Mouse (Mus musculus): ENCODE measurements at regions not wholly inside any gene's neighbourhood (a gene's known extent, or its start where the extent isn't known, plus 50 kb on each side); places are given as distances from the start of the nearest gene placed in this dataset.
"Not testable (repeated sequence)": the region's sequence is repeated elsewhere in the genome, so short reads cannot be mapped to it uniquely, and the experiment has no call there.

- DNase-seq (ENCODE audit: low spot score in 2 of 2): no peak
These were observed 758.5 kb downstream of the Robo2 start for GRCm38 (mm10) chr16:73652976-73653690.

DNA sequence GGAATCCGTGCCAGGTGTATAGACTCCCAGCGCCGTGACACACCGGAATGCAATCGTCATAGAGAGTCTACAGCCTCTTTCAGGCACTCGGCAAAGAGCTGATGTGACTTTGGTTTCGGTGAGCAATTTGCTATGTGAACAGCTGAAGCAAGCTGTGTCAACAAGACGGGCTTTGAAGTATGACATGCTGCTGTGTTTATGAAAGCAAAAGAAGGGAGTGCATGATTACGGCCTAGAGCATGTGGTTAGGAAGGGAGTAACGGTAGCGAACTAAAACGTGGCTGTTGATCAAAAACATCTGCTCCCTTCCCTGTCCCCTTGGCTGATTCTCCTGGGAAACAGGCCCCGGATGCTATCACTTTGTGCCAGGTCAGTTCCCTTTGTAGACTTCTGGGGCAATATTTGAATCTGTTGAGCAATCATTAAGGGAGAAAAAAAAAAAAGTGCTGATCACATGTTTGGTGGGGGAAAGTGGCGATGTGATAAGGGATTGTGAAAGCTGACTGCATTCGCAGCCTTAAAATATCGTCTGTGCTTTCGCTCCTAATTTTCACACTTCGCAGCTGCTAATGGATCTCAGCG, 764.3 kb downstream of the Robo2 start:
- DNase-seq (ENCODE audit: low spot score in 2 of 2): peak in 1 of 2 experiments; percentile 3

DNA sequence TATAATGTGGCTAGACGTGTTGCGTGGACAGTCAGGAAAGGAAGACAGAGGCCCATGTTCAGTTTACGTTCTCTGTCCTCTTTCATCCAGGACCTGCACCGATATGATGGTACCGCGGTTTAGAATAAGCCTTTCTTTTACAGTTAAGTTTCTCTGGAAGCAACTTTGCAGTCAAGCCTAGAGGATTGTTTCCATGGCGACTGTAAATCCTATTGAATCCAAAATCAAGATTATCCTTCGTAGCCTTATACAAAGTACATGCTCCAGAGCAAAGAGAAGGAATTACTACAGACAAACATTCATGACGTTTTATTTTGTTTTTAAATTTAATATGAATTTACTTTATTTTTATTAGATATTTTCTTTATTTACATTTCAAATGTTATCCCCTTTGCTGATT, 798.6 kb downstream of the Robo2 start:
- no peak for DNase-seq (ENCODE audit: low spot score in 2 of 2)

DNA sequence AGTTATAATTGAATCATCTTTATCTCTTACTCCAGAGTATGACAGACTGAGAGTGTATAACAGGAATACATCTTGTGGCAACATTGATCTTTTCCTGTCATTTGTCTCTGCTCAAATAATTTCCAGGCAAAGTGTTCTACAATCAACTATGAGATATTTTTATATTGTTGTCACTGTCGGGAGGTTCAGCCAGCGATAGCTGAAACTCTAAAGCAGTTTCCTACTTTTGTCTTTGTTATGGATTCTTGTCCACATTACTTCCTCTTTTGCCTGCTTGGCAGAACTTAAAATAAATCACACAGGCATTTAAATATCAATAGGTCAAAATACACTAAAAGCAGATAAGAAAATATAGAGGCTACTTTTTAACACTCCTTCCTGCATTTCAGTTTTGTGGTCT, 820.2 kb downstream of the Robo2 start:
- no peak for DNase-seq (ENCODE audit: low spot score in 2 of 2)

DNA sequence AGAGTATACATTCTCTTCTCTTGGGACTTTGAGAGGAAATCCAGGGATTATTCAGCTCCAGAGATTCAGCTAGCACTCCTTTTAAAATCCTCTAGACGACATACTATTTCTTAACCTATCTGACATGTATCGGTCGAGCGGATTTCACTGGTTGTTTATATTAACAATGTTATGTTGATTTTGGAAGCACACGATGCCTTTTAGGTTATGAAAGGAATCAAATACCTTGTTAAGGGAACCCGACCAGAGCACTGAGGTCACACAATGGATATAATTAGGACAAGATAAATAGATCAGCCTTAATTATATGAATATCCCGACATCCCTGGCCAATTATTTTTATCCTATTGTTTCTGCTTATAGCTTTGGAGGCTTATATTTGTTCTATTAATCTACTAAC, 850.4 kb downstream of the Robo2 start:
- DNase-seq (ENCODE audit: low spot score in 2 of 2): no peak

DNA sequence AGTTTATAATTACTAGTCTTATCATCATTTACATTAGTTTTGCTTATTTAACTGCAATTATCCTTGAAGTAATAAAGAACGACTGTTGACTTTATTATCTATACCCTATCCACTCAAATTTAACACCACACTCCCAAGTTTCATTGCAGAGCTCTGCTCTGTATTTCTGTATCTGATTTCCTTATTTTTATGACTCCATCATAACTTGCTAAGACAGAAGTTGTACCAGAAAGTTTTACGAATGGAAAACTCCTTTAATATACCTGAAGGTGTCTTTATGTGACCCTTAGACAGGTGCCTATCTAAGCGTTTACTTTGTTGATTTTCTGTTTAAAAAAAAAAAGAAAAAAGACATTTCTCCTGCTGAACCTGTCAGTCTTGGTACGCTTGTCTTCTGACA, 854.7 kb downstream of the Robo2 start:
- DNase-seq (ENCODE audit: low spot score in 2 of 2): no peak

DNA sequence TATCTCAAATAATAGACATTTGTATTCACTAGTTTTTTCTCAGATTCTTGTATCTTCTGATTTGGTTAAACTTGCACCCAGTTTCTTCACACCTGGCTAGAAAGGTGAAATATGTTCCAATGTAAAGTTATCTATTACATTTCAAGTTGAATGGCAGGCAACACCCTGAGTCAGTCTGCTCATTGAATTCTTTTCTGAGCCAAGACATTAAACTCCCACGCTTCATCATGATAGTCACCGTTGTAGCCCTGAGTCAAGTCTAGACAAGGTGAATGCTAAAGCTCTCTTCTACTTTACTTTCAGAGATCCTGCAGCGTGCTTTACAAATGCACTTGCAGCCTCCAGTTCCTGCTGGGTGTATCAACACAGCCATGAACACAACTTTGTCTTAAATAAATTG, 868.0 kb downstream of the Robo2 start:
- no peak for DNase-seq (ENCODE audit: low spot score in 2 of 2)

DNA sequence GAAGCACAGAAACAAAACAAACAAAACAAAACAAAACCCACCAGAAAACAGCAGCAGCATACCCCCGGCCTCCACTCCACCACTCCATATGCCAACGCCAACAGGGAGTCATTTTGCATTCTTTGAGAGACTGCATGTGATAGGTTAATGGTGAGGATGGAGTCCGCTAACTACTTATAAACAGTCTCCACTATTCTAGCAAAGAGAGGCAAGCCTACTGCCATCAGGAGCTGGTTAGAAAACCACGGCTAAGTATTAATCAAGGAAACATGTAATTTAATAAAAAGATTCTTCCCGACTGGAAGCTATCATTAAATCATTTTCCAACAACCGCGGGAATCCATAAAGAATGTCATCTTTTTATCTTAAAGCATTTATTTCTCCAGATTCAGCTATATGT, 873.6 kb downstream of the Robo2 start:
- no peak for DNase-seq (ENCODE audit: low spot score in 2 of 2)

DNA sequence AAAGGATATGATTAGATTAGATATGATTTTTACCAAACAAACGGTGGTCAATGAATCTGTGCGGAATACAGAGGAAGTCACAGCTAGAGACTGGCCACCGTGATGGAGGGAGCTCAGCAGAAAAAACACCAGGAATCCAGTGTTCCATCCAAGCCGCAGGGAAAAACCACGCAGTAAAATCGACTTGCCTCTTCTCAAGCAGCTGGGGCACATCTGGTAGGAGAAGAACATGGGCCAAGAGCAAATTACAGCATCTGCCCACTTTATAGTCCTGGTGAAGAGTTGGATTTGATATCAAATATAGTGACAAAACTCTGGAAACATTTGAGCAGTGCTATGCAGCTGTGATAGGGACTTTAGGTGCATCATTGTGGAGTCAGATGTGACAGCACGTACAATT, 874.1 kb downstream of the Robo2 start:
- DNase-seq (ENCODE audit: low spot score in 2 of 2): no peak

DNA sequence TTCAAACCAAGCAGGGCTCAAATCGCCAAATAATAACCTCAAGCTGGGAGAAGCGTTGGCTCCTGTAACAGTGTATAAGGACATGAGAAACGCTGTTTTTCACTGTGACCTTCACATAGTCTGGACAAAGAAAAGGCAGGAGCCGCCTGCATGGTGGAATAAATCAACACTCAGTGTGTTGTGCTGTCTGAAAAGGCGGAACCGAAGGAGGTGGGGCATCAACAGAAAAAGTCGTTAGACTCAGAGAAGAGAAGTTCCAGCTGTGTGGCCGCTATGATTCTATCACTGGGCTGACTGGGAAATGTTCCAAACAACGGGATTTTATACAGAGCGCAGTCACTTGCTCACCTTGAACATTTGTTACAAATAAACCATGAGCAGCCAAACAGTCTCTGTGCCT, 881.4 kb downstream of the Robo2 start:
- DNase-seq (ENCODE audit: low spot score in 2 of 2): no peak

DNA sequence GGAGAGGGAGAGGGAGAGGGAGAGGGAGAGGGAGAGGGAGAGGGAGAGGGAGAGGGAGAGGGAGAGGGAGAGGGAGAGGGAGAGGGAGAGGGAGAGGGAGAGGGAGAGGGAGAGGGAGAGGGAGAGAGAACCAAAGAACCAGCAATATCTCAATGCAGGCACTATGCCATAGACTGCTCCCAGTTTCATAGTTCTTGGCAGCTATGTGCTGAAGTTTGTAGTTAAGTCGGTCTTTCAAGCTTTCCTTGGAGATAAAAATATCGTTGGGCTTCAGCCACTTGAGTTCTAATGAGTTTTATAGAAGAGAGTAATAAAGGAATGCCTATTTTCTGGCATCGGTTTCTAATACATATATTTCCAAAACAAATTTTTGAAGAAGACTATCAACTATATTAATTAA, 888.7 kb downstream of the Robo2 start:
- not testable (repeated sequence) for DNase-seq (ENCODE audit: low spot score in 2 of 2)

GRCm38 (mm10) chr16:73504759-73505158, 906.9 kb downstream of the Robo2 start:
- no peak for DNase-seq (ENCODE audit: low spot score in 2 of 2)

DNA sequence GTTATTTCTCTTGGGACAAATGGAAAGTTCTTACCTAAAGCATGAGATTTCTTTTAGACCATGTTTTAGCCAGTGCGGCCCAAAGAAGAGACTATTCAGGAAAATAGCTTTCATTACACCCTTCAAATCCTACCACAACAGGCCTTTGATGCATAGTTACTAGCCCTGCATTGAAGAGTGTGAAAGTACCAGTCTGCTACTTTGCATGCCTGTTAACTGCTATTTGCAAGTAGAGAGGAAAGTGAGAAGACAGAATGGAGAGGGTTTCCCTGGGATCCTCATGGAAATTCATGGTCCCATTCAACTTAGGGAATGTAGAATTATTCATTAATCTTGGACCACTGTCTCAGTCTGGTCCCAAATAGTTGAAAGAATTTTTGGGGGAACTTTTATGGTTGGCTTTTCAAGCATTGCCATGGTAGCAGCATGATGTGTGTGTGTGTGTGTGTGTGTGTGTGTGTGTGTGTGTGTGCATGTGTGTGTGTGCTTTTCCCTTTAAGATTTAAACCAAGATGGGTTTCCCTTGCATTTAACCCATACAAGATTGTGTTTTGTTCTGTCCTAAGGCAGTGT, 912.9 kb downstream of the Robo2 start:
- DNase-seq (ENCODE audit: low spot score in 2 of 2): no peak

DNA sequence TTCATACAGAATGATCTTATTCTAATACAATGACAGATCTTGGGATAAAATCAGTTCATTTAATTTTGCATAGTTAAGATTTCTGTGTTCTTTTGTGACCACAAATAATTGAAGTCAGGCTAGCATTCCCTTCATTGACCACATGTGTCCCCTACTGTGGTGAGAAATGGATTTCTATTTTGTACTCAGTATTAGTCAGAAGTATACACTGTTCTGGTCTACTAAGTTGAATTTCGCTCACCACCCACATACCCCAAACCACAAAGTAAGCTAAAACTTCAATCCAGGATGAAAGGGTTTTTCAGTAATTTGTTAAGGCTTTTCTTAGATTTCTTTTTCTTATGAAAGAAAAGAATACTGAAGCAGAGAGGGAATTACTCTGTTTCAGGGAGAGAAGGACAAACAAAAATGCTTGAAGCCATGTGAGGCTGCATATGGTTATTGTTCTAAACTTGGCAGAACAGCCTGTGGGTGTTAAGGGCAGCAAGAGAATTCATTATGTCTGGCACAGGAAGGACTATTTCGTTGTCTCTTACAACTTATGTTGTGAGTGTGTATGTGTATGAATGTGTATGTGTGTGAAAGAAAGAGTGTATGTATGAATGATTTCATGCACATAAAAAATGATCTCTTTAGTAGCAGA, 928.3 kb downstream of the Robo2 start:
- no peak for DNase-seq (ENCODE audit: low spot score in 2 of 2)

- no peak for DNase-seq (ENCODE audit: low spot score in 2 of 2)
These were observed 929.4 kb downstream of the Robo2 start for GRCm38 (mm10) chr16:73482176-73482575.

DNA sequence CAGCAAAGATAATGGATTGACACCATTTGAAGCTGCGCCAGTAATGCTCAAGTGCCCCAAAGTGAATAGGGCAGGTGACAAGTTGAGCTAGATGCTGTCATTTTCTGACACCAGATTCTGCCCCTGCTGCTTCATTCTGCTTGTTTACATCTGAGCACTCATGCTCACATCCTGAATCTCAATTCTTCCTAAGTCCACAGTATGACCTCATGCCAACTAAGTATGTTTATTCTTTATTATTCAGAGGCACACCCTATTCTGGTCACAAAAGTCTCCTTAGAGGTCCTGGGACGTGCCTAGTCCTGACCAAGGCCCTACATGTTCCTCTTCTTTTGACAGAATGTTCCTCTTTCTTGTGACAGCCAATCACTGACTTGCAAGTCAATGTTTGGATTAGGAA, 938.1 kb downstream of the Robo2 start:
- DNase-seq (ENCODE audit: low spot score in 2 of 2): no peak

- DNase-seq (ENCODE audit: low spot score in 2 of 2): no peak
These were observed 940.1 kb downstream of the Robo2 start for GRCm38 (mm10) chr16:73471547-73471946.

GRCm38 (mm10) chr16:73470535-73470934, 941.1 kb downstream of the Robo2 start:
- DNase-seq (ENCODE audit: low spot score in 2 of 2): no peak

GRCm38 (mm10) chr16:73466296-73466695, 945.3 kb downstream of the Robo2 start:
- no peak for DNase-seq (ENCODE audit: low spot score in 2 of 2)

DNA sequence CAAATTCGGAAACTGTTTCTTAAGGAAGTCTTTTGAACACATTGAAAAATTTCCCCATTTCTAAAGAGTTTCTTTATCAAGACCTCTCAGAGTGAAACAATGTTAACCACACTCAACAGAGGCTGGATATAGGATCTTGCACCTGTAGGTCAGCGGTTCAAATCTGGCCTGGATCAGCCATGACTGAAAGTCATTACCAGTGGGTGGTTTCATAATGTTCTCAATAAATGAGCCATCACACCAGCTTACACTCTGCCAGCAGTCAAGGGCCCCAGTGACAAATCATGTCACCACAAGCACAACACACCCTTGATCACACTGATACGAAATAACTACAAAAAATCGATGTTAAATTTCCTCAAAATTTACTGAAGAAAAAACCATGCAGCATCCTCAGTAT, 949.1 kb downstream of the Robo2 start:
- DNase-seq (ENCODE audit: low spot score in 2 of 2): no peak

DNA sequence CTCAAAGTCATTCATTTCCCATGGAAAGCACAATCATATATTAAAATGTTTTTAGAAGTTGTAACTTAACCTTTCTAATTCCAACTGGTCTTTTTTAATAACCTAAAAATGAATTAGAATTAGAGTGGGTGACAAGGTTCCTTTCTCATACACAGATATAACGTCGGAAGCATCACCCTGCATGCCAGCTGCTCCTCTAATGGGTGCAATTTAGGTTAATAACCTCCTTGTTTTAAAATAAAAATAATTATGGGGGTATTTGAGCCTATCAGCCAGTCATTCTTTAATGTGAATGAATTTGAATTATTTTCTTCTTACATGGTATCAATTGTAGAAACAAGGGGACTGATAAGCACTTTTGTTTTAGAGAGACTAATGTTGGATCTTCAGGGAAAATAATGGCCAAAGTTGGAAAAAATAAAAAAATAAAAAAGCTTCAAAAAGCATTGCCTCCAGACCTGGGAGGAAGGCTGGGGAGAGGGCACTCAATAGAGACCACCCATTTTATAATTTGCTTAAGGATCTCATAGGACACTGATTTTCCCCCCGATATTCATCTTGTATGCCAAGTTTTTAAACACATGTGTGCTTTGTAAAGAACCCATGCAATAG, 960.9 kb downstream of the Robo2 start:
- DNase-seq (ENCODE audit: low spot score in 2 of 2): no peak

DNA sequence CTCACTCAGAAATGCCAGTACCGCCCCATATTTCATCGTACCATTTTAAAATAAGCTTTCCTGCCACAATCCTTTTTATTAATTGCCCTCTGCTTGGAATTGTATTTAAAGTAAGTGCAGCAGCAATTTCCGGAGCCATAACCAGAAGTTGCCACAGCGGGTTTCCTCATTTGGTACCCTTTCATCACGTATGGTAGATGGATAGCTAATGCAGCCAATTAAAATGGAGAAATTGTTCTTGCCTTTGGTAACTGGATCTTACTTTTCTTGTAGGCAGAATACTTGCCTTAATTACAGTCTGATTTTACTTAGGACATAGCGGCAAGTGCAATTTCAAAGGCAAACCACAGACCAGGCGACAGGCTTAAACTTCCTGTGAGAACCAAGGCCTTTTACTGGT, 961.8 kb downstream of the Robo2 start:
- no peak for DNase-seq (ENCODE audit: low spot score in 2 of 2)
